Mouse (Mus musculus): Measurements from ENCODE around the gene Prrt4. TPM values are rescaled to one million over a fixed set of nuclear protein-coding genes. Genes with fewer than 3 reads are reported as not detected.

Prrt4 gene
- total RNA-seq, 2 experiments from 2014 or later: 4.2 to 5.6 TPM

GRCm38 (mm10) chr6:29147407-29148010, 31.9 kb downstream of the Prrt4 start:
- no peak for DNase-seq

- DNase-seq: peak; percentile 44
Measured at GRCm38 (mm10) chr6:29146641-29147040, 32.7 kb downstream of the Prrt4 start.

DNA sequence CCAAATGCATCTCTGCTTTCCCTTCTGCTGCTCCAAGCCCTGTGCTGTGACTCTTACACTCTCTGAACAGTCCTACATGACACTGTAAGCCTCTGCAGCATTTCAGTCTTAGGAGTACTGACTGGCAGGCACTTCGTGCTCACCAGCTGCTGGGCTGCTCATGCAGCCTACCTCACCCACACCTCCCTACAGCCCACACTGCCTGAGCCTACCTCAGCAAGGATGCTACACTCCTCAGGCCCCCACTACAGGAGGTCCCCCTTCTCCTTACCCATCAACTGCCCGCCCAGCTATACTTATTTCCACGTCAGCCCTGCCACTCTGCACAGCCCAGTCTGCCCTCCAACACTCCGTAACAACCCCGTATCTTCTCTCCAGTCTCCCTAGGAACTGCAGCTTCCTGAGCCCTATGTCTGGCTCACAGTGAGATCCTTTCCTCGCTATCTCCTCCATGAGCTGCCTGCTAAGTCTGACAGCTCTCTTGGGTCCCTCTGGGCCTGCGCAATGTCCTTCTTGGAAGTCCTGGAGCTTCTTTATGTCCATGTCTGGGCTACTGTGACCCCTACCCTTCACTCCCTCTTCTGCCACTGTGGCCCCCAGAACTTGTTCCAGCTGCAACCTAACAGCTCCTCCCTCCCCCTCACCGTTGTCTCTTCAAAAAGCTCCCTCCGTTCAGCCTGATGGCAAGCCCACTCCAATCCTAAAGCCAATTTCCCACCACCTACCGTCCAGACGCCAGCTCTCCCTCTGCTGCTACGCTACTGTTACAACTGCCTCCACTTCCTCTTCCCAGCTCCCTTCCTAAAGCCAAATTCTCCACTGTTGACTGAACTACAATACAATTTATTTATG, 33.7 kb downstream of the Prrt4 start:
- DNase-seq: no peak

GRCm38 (mm10) chr6:29144971-29145370, 34.4 kb downstream of the Prrt4 start:
- no peak for DNase-seq

- DNase-seq: peak; percentile 82
Measured at GRCm38 (mm10) chr6:29143608-29144007, 35.8 kb downstream of the Prrt4 start.

GRCm38 (mm10) chr6:29137441-29137840, 41.9 kb downstream of the Prrt4 start:
- DNase-seq: peak; percentile 49

- no peak for DNase-seq
Measured at GRCm38 (mm10) chr6:29133100-29133499, 46.3 kb downstream of the Prrt4 start.

GRCm38 (mm10) chr6:29126878-29127426, 52.4 kb downstream of the Prrt4 start:
- no peak for DNase-seq

DNA sequence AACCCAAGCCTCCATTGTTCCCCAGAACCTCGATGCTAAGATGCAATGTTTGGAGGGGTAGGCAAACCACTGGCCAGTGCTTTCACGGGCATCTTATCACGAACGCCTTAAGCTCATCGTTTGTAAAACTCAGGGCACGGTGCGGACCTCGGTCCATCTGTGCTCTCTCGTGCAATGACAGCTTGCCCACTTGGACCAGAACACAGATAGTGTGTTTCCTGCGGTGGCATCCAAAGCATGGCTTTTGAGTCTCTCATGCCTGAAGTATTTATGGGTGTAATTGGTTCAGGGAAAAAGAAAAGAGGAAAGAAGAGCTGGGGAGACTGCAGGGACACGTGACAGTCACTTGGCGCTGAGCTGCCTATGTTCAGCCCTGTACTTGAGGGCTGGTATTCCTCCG, 59.4 kb downstream of the Prrt4 start:
- no peak for DNase-seq

Small RNAs within 50 kb of the gene (microRNA-seq; reads per million reads assigned to microRNA genes)
- gene Gm24303: not detected

Other genes with a start within 250 kb of the Prrt4 start
- gene Lep, start 119.4 kb downstream of the Prrt4 start, total RNA-seq (2021): 1 to 10 TPM; 6.8 to 8.6 TPM
- gene Rbm28, start 14.6 kb downstream of the Prrt4 start, total RNA-seq (2021): 10 to 100 TPM; 21.4 to 29.1 TPM
- gene Impdh1, start 36.8 kb upstream of the Prrt4 start, total RNA-seq (2021): 100 to 1,000 TPM; 351 to 403 TPM
- gene Hilpda, start 92.9 kb upstream of the Prrt4 start, total RNA-seq (2021): 10 to 100 TPM in 1 of 2 experiments, 1 to 10 TPM in 1; 9.5 to 14.1 TPM
- gene Fam71f2, start 100.0 kb upstream of the Prrt4 start, total RNA-seq (2021): under 1 TPM in 1 of 2 experiments, not detected in 1; 0.70 TPM
- not detected for gene Fam71f1, start 139.6 kb upstream of the Prrt4 start, total RNA-seq (2021)
- 100 to 1,000 TPM; 194 TPM for gene Calu, start 168.5 kb upstream of the Prrt4 start, total RNA-seq (2021)
- gene Opn1sw, start 208.9 kb upstream of the Prrt4 start, total RNA-seq (2021): not detected
- gene Ccdc136, start 216.7 kb upstream of the Prrt4 start, total RNA-seq (2021): 1 to 10 TPM; 3.5 to 6.7 TPM

Data from adrenal gland, postnatal 10 days (tissue).